Mouse (Mus musculus): ENCODE results near the gene Plvap.
A peak's percentile ranks its signal among the peaks of the same experiment; 100 is the strongest.

Gene Plvap

DNA sequence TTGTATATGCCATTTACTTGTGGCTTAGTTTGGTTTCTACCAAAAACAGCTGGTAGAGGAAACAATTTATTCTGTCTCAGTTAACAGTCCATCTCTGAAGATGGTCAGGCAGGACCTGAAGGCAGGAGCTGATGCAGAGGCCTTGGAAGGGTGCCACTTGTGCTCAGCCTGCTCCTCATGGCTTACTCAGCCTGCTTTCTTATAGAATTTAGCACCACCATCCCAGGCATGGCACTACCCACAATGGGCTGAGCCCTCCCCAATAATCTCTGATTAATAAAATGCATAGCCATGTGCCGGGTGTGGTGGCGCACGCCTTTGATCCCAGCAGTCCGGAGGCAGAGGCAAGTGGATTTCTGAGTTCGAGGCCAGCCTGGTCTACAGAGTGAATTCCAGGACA, 45.4 kb downstream of the Plvap start:
- no peak for DNase-seq (ENCODE audit: low spot score)

DNA sequence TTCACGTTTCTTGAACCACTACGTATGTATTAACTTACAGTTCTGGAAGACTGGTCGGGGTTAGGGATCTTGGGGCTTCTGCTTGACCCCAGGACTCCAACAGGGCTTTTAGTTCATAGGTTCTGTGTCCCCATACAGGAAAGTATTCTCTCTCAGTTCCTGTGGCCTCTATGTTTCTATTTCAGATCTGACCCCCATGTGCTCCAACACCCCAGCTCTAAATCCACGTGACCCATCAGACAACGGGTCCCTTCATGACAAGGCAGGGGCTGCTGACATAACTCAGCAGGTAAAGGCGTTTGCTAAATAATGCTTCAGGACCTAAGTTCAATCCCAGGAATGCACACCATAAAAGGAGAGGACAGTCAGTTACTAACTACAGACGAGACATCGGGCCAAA, 45.8 kb downstream of the Plvap start:
- no peak for DNase-seq (ENCODE audit: low spot score)

DNA sequence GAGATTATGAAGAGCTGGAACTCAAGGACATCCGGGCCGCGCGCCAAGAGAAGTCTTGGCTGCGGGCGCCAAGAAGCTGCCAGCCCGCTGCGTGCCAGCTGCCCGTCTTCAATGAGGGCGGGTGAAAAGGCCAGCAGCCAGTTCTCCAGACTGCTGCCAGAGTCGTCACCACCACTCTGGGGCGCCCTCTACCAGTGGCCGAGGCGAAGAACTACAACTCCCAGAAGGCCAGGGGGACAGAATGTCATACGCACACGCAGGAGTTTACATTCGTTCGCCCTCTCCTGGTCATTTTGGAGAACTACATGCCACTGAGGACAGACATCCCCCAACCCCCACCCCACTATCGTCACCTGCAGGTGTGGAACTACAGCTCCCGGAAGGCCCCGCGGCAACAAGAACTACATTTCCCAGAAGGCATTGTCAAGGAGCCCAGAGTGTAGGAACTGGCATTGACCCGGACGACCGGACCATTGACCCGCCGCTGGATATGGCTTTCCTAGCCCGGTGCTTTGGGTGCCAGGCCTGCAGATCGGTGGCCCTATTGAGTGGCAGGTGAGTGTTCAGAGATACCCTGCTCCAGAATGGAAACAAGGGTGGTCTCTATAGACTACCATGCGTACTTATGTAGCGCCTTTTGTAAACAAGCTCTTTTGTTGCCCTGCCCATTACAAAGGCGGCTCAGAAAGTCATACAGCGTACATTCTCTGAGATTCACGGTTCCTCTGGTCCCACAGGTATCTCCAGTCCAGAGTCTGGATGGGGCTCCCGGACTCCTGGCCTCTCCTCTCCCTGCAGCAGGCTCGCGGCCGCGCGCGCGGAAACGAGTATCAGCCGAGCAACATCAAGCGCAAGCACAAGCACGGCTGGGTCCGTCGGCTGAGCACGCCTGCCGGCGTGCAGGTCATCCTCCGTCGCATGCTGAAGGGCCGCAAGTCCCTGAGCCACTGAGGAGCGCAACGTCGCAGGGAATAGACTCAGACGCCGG, 46.7 kb downstream of the Plvap start, which contains the start of gene Mrpl34:
TSS of gene Mrpl34 (plus strand) at position 447 of the 988 bp plus-strand sequence.
- DNase-seq (ENCODE audit: low spot score): peak; percentile 95

DNA sequence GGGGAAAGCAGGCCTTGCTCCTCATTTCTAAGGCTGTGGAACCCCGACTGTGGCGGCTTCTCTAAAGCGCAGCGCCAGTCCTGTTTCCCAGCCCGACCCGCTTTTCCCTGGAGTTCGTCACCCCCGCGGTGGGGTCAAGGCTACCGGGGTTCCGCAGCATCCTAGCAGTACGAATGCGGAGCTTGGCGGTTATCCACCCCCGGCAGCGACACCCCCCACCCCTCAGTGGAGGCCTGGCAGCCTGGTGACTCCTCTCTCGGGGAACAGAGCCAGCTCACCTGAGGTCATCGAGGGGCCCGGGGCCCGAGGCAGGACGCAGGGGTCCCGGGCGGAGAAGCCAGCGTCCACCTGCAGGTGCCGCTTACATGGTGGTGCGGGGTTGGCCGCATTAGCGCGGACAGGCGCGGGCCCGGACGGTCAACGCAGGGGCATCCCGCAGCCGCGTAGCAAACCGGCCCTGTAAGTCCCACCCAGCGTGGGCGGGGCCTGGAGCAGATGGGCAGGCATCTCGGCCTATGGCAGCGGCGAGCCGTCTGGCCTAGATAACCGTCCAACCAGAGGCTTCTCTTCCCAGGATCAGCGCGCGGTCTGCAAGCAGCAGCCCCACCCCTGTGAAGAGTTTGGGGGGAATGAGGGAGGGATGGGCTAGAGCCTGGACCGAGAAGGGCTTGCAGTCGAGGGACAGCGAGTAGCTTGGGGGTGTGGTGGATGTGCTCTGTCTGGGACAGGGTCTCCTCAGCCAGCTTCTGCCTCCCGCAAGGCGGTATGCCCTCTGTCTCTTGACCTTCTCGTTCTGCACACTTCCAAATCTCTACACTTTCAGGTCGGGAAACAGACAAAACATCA, 48.1 kb downstream of the Plvap start, which contains the start of gene Abhd8:
TSS of gene Abhd8 (minus strand) at position 468 of the 846 bp plus-strand sequence.
- DNase-seq (ENCODE audit: low spot score): peak; percentile 94

DNA sequence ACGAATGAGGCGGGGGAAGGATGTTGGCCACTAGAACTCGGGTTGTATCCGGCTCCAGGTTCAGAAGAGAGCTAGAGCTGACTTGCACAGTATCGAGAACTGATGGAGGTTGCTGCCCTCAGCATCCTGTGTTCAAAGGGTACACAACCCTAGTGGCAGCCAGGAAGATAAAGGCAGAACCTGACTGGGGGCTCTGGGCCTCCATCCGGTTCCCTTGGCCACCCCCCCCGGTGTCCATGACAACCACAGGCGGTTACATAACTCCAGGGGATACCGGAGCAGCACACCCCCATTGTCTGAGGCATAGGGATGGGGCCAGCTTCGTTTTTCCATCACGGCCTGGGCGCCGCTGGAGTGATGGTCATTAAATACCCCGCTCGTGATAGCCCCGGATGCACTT, 48.8 kb downstream of the Plvap start:
- DNase-seq (ENCODE audit: low spot score): no peak

DNA sequence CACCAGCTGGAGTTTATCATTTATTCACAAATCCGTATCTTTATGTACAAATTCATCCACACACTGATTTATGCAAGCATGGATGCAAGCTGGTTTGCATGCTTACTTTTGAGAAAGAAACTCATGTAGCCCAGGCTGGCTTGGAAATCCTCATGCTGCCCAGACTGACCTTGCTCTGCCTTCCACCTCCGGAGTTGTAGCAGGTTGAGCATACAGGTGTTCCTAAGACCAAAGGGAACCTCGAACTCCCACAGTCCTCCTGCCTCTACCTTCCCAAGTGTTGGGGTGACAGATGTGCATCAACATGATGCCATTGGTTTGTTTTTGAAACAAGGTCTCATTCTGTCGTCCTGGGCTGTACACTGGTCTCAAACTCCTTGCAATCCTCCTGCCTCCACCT, 49.4 kb downstream of the Plvap start:
- no peak for DNase-seq (ENCODE audit: low spot score)

DNA sequence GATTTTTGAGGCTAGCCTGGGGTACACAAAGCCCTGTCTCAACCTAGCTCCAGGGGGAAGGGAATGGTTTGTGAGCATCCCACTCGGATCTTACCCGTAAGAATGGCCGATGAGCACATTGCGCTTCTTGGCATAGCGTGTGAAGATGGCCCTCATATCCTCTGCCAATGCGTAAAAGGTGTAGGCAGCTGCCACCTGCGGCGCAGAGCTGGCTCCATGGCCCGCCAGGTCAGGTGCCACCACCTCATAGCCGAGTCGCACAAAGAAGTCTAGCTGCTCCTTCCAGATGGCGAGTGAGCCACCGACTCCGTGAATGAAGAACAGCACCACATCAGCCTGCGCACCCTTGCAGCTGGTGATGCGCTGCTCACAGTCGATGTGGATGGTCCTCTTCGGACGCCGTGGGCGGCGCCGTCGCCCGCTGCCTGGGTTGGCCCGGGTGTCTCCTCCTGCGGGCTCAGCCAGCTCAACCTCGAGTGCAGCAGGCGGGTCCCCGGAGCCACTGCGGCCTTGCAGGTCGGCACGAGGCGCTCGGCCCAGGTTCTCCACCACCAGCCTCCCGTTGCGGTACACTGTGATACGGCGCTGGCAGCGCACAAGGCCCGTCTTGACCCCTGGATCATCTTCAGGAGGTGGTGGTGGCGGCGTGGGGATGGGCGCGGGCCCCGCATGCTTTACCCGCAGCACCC, 50.3 kb downstream of the Plvap start:
- no peak for DNase-seq (ENCODE audit: low spot score)

DNA sequence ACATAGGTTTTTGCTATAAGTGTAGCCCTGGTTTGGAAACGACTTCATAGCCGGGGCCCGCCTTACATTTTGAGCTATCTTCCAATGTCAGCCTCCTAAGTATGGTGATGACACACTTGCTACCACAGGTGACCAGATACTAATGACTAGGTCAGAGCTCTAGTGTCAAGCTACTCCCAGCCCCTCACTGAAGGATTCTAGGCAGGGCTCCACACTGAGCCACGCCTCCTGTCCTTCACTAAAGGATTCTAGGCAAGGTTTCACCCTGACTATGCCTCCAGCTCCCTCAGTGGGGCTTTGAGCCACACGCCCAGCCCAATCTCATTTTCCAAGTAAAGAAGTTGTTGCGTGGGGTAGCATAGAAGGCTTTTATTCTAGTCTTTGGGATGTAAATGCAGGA, 50.8 kb downstream of the Plvap start:
- no peak for DNase-seq (ENCODE audit: low spot score)

DNA sequence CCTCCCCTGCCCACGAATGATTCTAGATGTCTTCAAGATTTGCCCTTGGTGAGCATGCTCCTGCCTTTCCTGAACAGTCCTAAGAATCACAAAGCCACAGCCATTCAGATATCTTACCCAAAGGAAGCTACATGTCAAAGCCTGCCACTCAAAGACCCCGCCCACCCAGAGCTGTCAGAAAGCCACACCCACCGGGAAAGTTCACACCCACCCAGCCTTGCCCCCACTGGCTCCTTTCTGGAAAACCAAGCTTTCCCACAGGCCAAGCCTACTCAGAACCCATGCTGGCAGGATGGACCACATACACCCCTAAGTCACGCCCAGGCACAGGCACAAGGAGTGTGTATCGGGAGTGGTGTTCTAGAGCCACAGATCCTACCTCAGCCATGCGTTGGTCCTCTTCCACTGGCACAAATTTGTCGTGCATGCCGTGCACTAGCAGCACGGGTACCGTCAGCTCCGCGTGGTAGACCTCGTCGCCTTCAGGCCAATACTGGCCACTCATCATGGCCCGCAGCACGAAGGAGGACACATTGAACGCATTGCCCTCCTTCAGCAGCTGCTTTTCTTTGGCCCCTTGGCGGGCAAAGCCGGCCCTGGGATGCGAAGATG, 53.8 kb downstream of the Plvap start:
- no peak for DNase-seq (ENCODE audit: low spot score)

DNA sequence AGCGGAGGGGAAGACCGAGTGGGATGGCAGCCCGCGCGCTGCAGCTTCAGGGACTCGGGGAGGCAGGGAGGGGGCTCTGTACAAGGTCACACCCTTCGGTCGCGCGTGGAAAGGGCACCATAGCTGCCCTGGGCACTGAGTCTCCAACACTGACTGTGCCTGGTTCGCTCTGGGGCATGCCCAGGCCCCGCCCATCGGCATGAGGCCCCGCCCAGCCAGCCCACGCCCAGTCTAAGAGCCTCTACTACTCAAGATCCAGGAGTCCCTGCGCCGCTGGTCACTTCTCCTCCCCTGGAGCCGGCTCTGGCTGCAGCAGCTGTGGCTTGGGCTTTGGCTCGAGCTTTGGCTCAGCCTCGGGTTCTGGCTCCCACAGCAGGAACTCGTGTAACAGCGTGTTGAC, 54.6 kb downstream of the Plvap start:
- DNase-seq (ENCODE audit: low spot score): no peak

DNA sequence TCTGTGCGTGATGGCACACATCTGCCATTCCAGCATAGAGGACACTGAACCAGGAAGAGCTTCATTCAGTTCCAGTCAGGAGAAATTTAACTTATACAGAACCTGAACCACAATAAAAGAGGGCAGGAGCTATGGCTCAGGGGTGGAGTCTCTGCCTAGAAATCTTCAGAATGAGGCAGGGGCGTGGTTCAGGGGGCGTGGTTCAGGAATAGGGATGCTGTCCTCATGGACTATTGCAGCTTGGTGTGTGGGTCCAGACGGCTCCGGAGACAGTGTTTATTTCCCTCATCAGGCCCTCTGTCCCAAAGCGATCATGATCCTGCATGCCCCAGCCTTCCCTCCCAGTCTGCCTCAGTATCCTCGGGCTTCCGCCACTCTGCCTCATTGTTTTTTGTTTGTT, 56.9 kb downstream of the Plvap start:
- no peak for DNase-seq (ENCODE audit: low spot score)

DNA sequence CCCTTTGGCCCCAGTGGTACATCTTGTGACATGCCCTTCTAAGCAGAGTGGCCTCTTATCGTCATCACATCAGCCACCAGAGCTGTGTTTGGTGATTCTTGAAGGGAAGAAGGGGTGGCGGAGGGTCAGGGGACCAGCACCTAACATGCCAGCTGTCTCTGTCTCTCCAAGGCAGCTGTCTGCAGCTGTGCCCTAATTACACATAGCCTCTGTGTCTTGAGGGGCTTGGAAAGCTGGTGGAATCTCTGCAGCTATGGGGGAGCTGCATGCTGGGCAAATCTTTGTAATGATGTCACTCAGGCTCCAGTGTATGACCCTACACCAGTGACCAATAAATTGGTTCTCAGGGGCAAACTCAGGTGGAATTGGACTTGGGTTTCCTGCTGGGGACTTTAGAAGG, 58.9 kb downstream of the Plvap start:
- DNase-seq (ENCODE audit: low spot score): no peak

DNA sequence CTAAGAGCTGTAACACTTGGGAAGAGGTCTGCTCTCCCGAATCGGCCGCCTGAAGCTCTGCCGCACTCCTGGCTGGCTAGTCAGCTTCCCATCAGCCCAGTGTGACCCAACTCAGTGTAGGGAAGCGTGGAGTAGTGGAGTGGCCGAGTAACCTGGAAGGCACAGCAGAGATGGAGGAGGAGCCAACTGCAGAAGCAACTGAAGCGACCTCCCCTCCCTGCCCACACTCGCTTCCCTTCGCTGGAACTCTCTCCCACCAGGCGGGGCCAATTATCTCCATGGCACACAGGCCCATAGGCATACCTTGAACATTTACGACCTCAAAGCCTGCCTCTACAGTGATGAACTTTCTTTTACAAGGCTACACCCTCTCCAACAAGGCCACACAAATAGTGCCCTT, 59.8 kb downstream of the Plvap start:
- DNase-seq (ENCODE audit: low spot score): no peak

DNA sequence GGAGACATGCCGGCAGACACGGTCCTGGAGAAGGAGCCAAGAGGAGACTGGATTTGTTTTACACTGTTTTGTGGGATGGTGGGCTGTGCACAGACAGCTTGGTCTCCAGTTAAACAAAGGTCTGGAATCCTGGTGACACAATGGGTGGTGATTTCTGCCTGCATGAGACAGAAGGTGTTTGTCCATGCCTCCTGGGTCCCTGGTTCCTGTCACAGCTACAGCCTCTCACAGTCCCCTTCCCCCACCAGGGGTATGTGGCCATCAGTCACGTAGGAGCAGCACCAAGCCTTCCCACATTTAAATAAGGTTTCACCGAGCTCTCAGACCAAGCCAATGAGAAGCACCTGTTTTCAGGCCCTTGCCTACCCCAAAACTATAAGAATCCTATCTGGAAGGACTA, 60.2 kb downstream of the Plvap start:
- DNase-seq (ENCODE audit: low spot score): no peak

Data from testis, postnatal 14 days (tissue).